Mouse (Mus musculus) urinary bladder, postnatal 36 days (tissue): ENCODE results near the gene Nupl2.
A peak's percentile ranks its signal among the peaks of the same experiment; 100 is the strongest.

Experiments
- DNase-seq, 2 experiments: peaks; one replicate each; pipeline ENCODE4 v3.0.0; 2022; ENCODE audit warnings: low spot score in 2 of 2, mixed read lengths in 1 of 2

Gene Nupl2

DNA sequence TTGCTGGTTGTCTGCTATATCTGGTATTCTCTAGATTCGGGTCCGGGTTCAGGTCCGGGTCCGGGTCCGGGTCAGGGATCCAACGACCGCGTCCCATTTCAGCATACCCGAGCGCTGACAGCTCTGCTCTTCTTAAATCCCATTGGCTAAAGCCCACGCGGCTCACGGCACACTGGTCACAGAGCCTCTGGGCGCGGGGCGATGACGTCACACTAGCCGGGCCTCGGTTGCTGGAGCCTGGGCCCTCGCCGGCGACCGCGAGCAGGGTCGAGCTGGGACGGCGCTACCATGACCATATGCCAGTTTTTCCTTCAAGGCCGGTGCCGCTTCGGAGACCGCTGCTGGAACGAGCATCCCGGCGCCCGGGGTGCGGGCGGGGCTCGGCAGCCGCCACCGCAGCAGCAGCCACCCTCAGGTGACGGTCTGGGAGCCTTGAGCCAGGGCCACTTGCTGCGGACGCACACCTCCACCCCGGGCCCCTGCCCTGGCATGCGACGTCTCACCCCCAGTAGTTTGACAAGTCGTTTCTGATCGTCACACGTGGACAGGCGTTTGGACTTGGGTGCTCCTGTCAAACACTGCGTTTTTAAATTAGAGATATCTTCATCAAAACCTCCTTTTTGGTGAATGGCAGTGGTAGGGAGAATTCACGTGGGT, at the start of gene Nupl2:
TSS of gene Nupl2 (plus strand) at position 175 of the 657 bp plus-strand sequence.
- DNase-seq = peak; percentile 89 to 93

DNA sequence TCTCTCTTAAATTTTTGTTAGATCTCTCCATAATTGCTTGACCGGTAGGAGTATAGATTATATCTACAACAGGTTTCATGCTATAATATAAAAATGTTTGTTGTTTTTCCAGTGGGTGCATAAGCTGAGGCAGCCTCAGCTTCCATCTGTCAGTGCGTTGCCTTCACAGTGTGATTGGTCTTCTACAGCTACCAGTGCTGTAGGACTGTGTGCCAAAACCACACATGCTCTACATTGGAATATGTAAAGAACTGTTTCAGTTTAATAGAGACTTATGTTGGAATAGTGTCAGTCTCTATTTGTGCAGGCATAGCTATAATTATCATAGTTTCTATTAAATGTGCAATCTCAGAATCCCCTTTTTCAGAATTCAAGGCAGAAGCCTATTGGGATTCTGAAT, 42.5 kb upstream of the Nupl2 start:
- DNase-seq = no peak

DNA sequence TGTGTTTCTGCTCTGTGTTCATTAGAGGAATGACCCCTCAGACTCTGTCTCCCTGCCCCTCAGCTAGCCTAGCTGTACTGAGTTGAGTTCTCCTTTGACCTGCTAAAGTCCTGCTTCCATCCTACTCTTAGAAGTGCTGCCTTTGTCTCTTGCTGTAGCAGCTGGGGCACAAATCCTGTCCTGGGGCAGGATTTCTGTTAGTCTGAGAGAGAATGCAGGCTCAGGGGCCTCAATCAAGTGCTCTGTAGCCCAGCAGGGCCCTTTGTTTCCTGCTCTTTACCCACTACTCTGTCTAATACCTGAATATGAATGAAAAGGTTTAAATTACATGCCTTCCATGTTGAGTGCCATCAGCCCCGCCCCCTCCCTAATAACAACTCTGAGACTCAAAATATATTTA, 40.6 kb upstream of the Nupl2 start:
- no peak for DNase-seq

DNA sequence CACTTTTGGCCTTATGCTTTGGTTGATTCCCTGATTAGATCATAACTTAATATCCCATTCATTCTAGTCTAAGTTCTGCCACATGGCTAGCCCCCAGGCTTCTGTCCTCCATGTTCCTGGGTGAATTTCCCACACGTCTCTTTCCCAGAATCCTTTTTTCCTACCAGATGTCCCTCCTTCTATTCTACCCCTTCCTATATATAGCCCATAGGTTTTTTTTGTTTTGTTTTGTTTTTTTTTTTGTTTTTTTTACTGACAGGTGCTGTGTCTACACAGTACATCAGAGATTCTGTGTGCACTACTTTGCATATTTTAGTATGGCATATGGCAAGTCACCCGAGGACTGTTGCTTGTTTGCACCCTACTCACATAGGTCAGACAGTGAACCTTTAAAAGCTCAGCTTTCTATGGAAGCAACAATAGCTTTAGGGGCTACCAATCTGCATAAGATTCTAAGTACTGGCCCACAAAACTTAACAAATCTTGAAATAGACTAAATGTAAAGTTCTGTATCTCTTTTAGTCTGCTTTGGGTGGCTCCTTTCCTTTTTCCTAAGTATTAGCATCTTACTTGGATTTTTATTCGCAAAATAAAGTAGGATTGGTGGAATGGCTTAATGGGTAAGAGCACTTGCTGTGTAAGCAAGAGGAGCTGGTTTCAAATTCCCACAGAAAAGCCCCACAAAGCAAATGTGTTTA, 40.0 kb upstream of the Nupl2 start:
- DNase-seq = no peak

DNA sequence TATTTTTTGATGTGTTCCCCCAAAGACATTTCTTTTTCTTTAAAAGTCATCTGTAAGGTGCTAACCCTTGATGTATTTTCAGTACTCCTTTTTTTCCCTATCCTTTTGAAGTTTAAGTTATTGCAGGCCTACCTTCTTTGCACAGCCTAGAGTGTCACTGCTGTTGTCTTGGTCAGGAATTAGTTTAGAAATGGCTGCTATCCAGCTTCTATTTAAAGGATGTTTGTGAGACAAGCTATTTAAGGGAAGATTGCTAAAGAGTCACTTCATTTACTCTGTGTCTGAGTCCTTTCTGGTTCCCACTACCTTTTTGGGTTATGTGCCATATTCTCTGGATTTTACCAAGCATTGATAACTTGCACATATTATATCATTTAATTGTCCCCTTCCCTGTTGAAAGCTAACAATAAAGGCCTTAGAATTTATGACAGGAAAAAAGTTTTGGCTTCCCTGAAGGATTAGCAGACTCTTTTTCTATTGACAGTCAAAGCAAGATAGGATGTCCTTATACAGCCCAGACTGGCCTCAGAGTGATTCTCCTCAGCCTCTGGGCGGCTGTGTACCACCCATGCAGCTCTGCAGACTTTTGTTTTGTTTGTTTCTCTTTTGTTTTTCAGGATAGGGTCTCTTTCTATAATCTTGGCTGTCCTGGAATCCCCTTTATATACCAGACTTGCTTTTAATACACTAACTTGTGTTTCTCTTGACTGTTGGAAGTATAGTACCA, 38.7 kb upstream of the Nupl2 start:
- DNase-seq = no peak

DNA sequence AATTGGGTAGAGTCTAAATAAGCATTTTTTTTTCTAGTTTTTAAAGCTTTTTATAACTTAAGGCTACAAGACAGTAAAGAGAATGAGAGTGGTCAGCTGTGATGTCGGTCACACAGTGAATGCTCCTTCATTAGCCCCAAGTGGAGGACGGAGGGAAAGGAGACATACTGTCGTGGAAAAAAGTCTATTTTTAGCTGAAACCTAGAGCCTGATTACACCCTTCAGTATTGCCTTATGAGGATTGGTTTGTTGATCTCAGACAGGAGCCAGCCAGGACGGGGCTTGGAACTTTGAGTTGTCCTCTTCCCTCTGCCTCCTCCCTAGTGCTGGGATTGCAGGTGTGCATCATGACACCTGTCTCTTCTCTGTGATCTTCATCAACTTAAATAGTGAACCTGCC, 37.8 kb upstream of the Nupl2 start:
- no peak for DNase-seq

DNA sequence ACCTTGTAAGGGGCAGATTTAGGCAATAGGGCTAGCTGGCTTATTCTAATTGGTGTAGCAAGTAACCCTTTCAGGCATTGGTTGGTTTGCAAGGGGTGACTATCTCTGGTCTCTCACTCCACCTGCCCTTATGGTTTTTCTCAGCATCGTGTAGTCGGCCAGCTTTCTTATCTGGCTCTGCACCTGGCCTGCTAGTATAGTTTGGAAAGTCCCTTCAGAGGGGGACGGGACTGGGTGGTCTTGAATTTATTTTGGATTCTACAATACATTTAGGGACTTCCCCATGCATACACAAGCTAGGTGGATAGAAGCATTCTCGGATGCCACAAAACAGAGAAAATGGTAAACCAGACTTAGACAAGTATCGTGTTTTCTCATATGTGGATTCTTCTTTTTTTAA, 17.8 kb upstream of the Nupl2 start:
- no peak for DNase-seq

DNA sequence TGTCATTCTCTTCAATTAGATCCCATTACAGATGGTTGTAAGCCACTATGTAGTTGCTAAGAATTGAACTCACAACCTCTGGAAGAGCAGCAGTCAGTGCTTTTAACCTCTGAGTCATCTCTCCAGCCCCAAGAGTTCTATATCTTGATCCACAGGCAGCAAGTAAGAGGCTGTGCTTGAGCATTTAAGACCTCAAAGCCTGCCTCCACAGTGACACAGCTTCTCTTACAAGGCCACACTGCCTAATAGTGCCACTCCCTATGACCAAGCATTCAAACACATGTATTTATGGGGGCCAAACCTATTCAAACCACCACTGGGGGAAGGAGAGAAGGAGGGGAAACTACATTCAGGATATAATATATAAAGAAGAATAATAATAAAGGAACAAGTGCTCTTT, 12.6 kb upstream of the Nupl2 start:
- no peak for DNase-seq

DNA sequence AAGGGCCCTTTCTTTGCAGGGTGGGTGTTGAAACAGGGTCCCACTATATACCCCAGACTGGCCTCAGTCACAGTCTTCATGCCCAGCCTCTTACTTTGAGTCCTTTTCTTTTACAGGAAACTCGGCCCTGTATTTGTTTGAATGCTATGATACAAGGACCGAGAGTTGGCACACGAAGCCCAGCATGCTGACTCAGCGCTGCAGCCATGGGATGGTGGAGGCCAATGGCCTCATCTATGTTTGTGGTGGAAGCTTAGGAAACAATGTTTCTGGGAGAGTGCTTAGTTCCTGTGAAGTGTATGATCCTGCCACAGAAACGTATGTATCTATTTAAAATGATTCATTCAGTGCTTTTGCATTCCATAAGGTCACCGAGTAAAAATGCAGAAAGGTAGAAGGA, 8.0 kb upstream of the Nupl2 start:
- no peak for DNase-seq

DNA sequence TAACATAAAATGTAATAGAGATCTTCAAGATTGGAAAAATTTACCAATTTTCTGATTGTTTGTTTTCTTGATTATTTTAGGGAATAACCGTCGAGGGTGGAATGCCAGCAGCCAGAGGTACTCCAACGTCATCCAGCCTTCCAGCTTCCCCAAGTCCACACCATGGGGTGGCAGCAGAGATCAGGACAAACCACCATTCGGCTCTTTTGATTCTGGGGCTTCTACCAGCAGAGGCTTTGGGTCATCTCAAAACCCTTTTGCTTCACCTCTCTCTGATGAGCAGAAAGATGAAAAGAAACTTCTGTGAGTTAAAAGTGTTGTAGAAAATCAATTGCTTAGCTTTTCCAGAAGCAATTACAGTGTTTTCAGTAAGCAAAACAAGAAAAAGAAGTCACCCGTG, 2.5 kb downstream of the Nupl2 start:
- DNase-seq = no peak

DNA sequence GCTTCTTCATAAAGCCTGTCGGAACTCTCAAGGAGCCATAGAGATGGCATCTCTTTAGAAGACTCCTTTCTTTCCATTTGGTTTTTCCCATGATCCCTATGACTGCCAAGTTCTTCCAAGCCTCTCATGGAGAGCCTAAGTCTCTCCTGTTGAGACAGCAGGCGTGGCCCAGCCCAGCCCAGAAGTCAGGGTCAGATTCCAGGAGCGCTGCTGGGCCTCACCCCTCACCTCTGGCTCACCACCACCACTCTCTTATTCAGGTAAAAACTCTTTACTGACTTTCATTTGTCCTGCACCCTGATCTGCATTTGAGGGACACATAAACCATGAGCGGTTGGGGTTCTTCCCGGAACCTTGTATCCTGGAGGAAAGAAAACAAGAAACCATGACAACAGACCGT, 5.1 kb downstream of the Nupl2 start:
- no peak for DNase-seq

DNA sequence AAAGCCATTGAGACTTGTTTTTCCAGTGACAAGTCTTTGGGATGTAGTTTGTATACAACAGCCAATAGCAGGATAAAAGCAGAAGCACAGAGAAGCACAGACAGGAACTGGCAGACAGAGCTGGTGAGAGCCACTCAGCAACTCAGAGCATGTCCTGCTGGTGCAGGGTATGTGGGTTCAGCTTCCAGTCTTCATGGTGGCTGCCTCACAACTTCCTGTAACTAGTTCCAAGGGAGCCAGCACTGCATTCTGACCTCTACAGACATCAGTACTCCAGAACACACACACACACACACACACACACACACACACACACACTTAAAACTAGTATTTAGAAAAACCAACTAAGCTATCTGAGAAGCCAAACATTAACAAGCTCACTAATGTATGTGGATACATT, 7.3 kb downstream of the Nupl2 start:
- DNase-seq = no peak

DNA sequence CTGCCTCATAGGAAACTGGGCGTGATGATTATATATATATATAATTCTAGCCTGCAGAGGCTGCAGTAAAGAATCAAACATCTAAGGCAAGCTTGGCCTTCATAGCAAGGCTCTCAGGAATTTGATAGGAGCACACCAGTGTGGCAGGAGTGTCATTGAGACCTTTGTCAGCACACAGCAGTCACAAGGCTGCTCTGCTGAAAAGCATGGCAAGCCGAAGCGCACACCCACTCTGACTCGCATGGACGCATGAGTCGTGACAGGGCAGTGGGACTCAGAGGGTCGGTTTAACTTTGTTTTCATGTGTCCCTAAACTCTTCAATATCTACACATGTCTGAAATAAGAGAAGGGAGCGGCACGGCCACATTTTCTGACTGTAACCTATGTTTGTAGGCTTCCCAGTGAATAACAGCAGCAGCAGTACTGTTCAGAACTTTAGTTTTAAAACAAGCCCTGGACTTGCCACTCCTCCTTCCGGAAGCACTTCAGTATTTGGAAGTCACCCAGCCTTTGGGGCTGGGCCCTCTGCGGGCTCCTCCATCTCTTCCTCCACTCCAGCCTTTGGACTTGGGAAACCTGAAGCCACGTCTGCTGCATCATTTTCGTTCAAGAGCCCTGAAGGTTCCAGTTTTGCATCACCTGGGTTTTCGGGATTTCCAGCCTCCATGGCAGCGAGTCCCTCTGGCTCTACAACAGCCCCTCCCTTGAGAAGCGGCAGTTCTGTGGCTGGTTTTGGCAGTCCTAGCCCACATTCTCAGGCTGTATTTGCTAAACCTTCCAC, 16.9 kb downstream of the Nupl2 start:
- DNase-seq = no peak

DNA sequence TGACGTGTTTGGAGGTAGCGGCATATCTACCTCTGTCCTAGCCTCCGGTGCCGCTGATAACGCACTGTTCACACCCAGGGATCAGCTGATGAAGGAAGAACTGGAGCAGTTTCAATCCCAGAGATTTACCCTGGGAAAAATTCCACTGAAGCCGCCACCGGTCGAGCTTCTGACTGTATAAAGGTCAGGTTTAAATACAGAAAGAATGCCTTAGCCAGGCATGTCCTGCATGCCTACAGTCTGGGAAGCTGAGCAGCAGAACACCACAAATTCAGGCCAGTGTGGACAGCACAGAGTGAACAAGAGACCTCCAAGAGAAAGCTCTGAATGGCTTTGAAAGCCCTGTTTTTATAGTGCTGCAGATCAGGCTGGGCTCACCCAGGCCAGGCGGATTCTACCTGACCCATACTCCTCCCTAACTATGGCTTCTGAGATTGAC, 17.6 kb downstream of the Nupl2 start:
- DNase-seq = no peak

DNA sequence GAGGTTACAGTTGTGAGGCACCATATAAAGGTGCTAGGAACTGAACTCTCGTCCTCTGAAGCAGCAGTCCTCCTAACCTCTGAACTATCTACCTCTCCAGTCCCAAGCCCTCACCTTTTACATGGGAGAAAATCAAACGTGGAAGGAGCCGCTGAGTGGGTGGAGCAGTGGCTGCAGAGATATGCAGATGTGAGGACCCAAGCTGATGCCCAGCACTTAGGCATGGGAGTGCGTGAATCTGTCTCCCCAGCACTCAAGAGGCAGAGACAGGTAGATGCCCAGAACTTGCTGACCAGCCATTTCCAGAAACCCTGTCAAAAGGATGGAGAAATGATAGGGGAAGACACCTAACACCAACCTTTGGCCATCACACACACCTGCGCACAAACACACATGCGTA, 18.3 kb downstream of the Nupl2 start:
- no peak for DNase-seq

DNA sequence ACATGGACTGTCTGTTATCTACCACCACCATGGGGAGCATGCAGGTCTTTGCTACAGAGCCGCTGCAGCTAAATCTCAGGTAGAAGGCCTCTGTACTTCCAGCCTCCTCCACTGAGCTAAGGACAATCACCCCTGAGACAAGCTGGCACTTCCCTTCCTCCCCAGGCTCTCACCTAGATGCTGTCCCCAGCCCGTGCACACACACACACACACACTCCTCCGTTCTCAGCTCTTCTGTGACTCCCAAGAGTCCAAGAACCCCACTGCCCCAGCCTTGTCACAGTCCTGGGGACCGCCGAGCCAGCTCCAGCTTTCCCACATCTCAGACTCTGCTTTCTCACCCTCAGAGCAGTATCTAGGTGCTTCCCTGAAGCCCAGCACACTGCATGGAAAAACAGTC, 19.2 kb downstream of the Nupl2 start:
- no peak for DNase-seq

DNA sequence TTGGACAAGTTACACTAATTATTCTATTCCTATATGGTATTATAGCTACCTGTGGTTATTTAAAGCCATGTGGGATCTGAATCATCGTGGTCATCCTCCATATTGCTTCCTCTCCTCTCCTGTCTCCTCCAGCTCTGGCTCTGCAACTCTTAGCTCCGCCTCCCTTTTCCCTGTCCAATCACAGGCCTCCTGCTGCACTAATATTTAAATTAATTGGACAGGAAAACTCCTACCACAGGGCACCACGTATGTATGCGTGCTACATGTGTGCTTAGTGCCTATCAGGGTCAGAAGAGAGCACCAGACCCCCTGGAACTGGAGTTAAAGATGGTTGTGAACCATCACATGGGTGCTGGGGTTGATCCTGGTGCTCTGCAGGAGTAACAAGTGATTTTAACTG, 23.7 kb downstream of the Nupl2 start:
- DNase-seq = no peak

DNA sequence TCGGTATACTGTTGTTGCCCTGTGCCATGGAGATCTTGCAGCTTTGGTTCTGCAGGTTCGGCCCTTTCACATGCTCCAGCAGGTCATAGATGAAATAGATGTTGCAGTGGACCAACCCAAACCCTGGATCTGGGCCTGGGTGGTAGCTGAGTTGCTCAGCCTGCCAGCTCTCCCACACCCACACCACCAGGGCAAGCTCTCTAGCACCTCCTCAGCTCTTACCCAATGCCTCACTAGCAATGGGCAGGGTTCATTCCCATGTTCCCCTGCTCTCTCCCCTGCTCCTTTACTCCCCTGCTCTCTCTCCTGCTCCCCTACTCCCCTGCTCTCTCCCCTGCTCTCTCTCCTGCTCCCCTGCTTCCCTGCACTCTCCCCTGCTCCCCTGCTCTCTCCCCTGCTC, 27.1 kb downstream of the Nupl2 start:
- DNase-seq = no peak

DNA sequence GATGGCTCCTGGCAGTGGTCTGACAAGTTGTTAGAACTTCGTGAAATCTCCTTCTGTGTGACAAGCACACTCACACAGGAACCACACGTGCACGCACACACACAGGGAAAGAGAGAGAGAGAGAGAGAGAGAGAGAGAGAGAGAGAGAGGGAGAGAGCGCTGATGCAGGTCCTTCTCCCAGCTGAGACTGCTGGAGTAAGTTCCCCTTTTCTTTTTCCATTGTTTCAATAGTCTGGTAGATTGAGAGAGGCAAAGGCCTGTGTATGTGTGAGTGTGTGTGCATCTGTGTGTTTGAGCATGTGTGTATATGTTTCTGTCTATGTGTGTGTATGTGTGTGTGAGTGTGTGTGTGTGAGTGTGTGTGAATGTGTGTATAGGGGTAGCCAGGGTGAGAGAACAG, 36.2 kb downstream of the Nupl2 start:
- DNase-seq = no peak

DNA sequence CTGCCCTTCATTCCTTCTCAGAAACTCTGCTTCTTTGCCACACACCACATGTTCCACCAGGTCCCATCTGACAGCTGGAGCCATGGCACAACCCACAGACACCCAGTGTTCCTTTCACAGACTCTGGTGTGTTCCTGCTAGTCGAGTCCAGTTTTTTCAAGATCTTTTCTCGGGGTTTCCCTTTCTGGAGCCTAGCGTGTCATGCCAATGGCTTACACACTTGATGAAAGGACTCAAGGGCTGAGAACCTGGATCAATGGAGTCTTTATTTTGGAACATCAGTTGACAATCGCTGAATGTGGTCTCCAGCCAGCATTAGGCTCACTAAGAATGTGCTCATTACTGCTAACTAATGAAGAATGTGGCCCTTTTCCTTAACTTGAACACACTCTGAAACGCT, 37.7 kb downstream of the Nupl2 start:
- no peak for DNase-seq

DNA sequence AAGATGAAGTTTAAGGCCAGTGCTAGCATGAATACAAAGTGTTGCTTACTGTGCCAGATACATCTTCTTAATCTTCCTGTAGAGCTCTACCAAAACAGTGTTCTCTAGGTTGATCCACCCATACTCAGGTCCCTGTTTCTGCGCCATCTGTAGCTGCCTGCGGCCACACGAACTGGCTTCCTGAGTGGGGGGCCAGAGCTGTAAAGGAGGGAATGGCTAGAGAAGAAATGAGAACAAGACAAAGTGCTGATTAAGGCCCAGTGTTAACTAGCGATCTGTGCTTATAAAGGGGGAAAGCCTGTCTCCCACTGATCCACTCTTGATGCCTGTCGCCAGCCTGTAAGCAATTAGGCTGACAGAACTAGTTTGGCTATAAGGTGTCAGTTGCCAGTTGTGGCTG, 38.5 kb downstream of the Nupl2 start:
- no peak for DNase-seq

DNA sequence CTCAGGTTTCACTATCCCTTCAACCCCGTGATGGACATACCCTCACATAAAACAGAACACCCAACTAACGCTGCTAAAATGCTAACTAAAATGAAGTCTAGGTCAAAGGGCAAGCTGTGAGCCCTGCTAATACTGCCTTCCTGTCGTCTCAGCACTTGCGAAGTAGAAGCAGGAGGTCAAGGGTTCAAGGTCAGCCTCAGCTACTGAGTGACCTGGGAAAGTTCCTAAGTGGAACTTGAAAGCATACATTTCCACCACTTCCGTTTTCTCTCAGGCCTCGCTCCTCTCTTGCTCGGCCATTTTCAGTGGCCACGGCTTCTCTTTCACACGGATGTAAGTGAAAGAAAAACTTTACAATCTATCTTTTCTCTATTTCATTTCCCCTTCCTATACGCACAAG, 43.2 kb downstream of the Nupl2 start:
- no peak for DNase-seq
